Mouse (Mus musculus): Measurements from ENCODE around the gene Slc9a9. TPM values are rescaled to one million over a fixed set of nuclear protein-coding genes. Genes with fewer than 3 reads are reported as not detected.
A peak's percentile ranks its signal among the peaks of the same experiment; 100 is the strongest.

Gene Slc9a9
- polyA plus RNA-seq, 2 experiments, result 3.7 to 5.1 TPM

GRCm38 (mm10) chr9:95166224-95166623 is 496.5 kb downstream of the Slc9a9 start:
- Histone ChIP-seq H3K36me3 (ENCODE audit: control insufficient read depth, insufficient read depth, low read length) (no peaks in the 10 kb centered on the region), H3K9ac (ENCODE audit: low read depth, low read length, severe bottlenecking) (no peak overlapping the region), H3K27ac (replicated peaks; ENCODE audit: low read depth, low read length) (no peak overlapping the region), H3K4me1 (ENCODE audit: control insufficient read depth, insufficient read depth, low read length) (no peaks in the 10 kb centered on the region; the same call in 1 of the 2 replicates), H3K27me3 (ENCODE audit: control insufficient read depth, insufficient read depth, low read length) (no peaks in the 10 kb centered on the region), H3K4me3 (replicated peaks; ENCODE audit: low read length) (no peak overlapping the region), H3K9me3 (ENCODE audit: control insufficient read depth, low read length) (no peaks in the 10 kb centered on the region), H3K4me2 (replicated peaks; ENCODE audit: low read depth, low read length, severe bottlenecking) (no peak overlapping the region)
- no peak for TF ChIP-seq POLR2A (IDR thresholded peaks at IDR 0.05; ENCODE audit: borderline replicate concordance, extremely low read depth, insufficient read depth, insufficient read length)
- ATAC-seq (ENCODE audit: low FRiP score, low read depth), result no peak
- WGBS, result 82% methylated on average over 4 of the region's 4 CpGs
- no peak for DNase-seq (ENCODE audit: low spot score)

- no peaks in the 10 kb centered on the region for H3K9me3 ChIP-seq (ENCODE audit: control insufficient read depth, low read length)
- no peak overlapping the region for H3K4me2 ChIP-seq (replicated peaks; ENCODE audit: low read depth, low read length, severe bottlenecking)
- H3K27ac ChIP-seq (replicated peaks; ENCODE audit: low read depth, low read length), result no peak overlapping the region
- H3K4me3 ChIP-seq (replicated peaks; ENCODE audit: low read length), result no peak overlapping the region
- no peak for DNase-seq (ENCODE audit: low spot score)
- WGBS, result 77% methylated on average over 1 of the region's 1 CpGs
- no peaks in the 10 kb centered on the region for H3K36me3 ChIP-seq (ENCODE audit: control insufficient read depth, insufficient read depth, low read length)
- ATAC-seq (ENCODE audit: low FRiP score, low read depth), result no peak
- H3K27me3 ChIP-seq (ENCODE audit: control insufficient read depth, insufficient read depth, low read length), result no peaks in the 10 kb centered on the region
- H3K9ac ChIP-seq (ENCODE audit: low read depth, low read length, severe bottlenecking), result no peak overlapping the region
- TF ChIP-seq POLR2A (IDR thresholded peaks at IDR 0.05; ENCODE audit: borderline replicate concordance, extremely low read depth, insufficient read depth, insufficient read length), result no peak
- H3K4me1 ChIP-seq (ENCODE audit: control insufficient read depth, insufficient read depth, low read length), result no peaks in the 10 kb centered on the region; the same call in 1 of the 2 replicates
Measured at GRCm38 (mm10) chr9:95167806-95168205, 498.1 kb downstream of the Slc9a9 start.

GRCm38 (mm10) chr9:95168487-95169008 is 498.8 kb downstream of the Slc9a9 start:
- H3K4me2 ChIP-seq (replicated peaks; ENCODE audit: low read depth, low read length, severe bottlenecking), result no peak overlapping the region
- H3K27ac ChIP-seq (replicated peaks; ENCODE audit: low read depth, low read length), result no peak overlapping the region
- no peak for TF ChIP-seq POLR2A (IDR thresholded peaks at IDR 0.05; ENCODE audit: borderline replicate concordance, extremely low read depth, insufficient read depth, insufficient read length)
- H3K27me3 ChIP-seq (ENCODE audit: control insufficient read depth, insufficient read depth, low read length), result no peaks in the 10 kb centered on the region
- H3K36me3 ChIP-seq (ENCODE audit: control insufficient read depth, insufficient read depth, low read length), result no peaks in the 10 kb centered on the region
- ATAC-seq (ENCODE audit: low FRiP score, low read depth) (no peak), DNase-seq (ENCODE audit: low spot score) (peak; percentile 38)
- H3K9me3 ChIP-seq (ENCODE audit: control insufficient read depth, low read length), result no peaks in the 10 kb centered on the region
- H3K4me3 ChIP-seq (replicated peaks; ENCODE audit: low read length), result no peak overlapping the region
- H3K4me1 ChIP-seq (ENCODE audit: control insufficient read depth, insufficient read depth, low read length), result no peaks in the 10 kb centered on the region; the same call in 1 of the 2 replicates
- no peak overlapping the region for H3K9ac ChIP-seq (ENCODE audit: low read depth, low read length, severe bottlenecking)
- WGBS, result 87% methylated on average over 13 of the region's 13 CpGs

- no peak overlapping the region for H3K4me3 ChIP-seq (replicated peaks; ENCODE audit: low read length)
- DNase-seq (ENCODE audit: low spot score) (no peak), ATAC-seq (ENCODE audit: low FRiP score, low read depth) (no peak)
- H3K27me3 ChIP-seq (ENCODE audit: control insufficient read depth, insufficient read depth, low read length), result no peaks in the 10 kb centered on the region
- no peak overlapping the region for H3K4me2 ChIP-seq (replicated peaks; ENCODE audit: low read depth, low read length, severe bottlenecking)
- WGBS, result 91% methylated on average over 3 of the region's 3 CpGs
- H3K4me1 ChIP-seq (ENCODE audit: control insufficient read depth, insufficient read depth, low read length), result peaks cover 25% of the 10 kb centered on the region
- H3K9ac ChIP-seq (ENCODE audit: low read depth, low read length, severe bottlenecking), result no peak overlapping the region
- no peaks in the 10 kb centered on the region for H3K9me3 ChIP-seq (ENCODE audit: control insufficient read depth, low read length)
- TF ChIP-seq POLR2A (IDR thresholded peaks at IDR 0.05; ENCODE audit: borderline replicate concordance, extremely low read depth, insufficient read depth, insufficient read length), result no peak
- H3K36me3 ChIP-seq (ENCODE audit: control insufficient read depth, insufficient read depth, low read length), result no peaks in the 10 kb centered on the region
- no peak overlapping the region for H3K27ac ChIP-seq (replicated peaks; ENCODE audit: low read depth, low read length)
Measured at GRCm38 (mm10) chr9:95178170-95178569, 508.5 kb downstream of the Slc9a9 start.

GRCm38 (mm10) chr9:95180005-95180404 is 510.3 kb downstream of the Slc9a9 start:
- Histone ChIP-seq H3K27me3 (ENCODE audit: control insufficient read depth, insufficient read depth, low read length) (no peaks in the 10 kb centered on the region), H3K9ac (ENCODE audit: low read depth, low read length, severe bottlenecking) (no peak overlapping the region), H3K4me2 (replicated peaks; ENCODE audit: low read depth, low read length, severe bottlenecking) (no peak overlapping the region), H3K27ac (replicated peaks; ENCODE audit: low read depth, low read length) (no peak overlapping the region), H3K9me3 (ENCODE audit: control insufficient read depth, low read length) (no peaks in the 10 kb centered on the region), H3K4me1 (ENCODE audit: control insufficient read depth, insufficient read depth, low read length) (peaks cover 25% of the 10 kb centered on the region), H3K36me3 (ENCODE audit: control insufficient read depth, insufficient read depth, low read length) (no peaks in the 10 kb centered on the region), H3K4me3 (replicated peaks; ENCODE audit: low read length) (no peak overlapping the region)
- no peak for DNase-seq (ENCODE audit: low spot score)
- WGBS, result 57% methylated on average over 2 of the region's 2 CpGs
- TF ChIP-seq POLR2A (IDR thresholded peaks at IDR 0.05; ENCODE audit: borderline replicate concordance, extremely low read depth, insufficient read depth, insufficient read length), result no peak
- ATAC-seq (ENCODE audit: low FRiP score, low read depth), result no peak

GRCm38 (mm10) chr9:95180569-95180968 is 510.9 kb downstream of the Slc9a9 start:
- H3K9ac ChIP-seq (ENCODE audit: low read depth, low read length, severe bottlenecking), result no peak overlapping the region
- WGBS, result 50% methylated on average over 4 of the region's 4 CpGs
- H3K27me3 ChIP-seq (ENCODE audit: control insufficient read depth, insufficient read depth, low read length), result no peaks in the 10 kb centered on the region
- no peak for DNase-seq (ENCODE audit: low spot score)
- no peak overlapping the region for H3K27ac ChIP-seq (replicated peaks; ENCODE audit: low read depth, low read length)
- H3K4me3 ChIP-seq (replicated peaks; ENCODE audit: low read length), result no peak overlapping the region
- no peak overlapping the region for H3K4me2 ChIP-seq (replicated peaks; ENCODE audit: low read depth, low read length, severe bottlenecking)
- no peaks in the 10 kb centered on the region for H3K36me3 ChIP-seq (ENCODE audit: control insufficient read depth, insufficient read depth, low read length)
- H3K9me3 ChIP-seq (ENCODE audit: control insufficient read depth, low read length), result no peaks in the 10 kb centered on the region
- no peak for TF ChIP-seq POLR2A (IDR thresholded peaks at IDR 0.05; ENCODE audit: borderline replicate concordance, extremely low read depth, insufficient read depth, insufficient read length)
- peaks cover 25% of the 10 kb centered on the region for H3K4me1 ChIP-seq (ENCODE audit: control insufficient read depth, insufficient read depth, low read length)
- no peak for ATAC-seq (ENCODE audit: low FRiP score, low read depth)
